Mouse (Mus musculus) kidney, adult 8-10 months (tissue): ENCODE measurements around the gene Msh4.

Source experiments
- DNase-seq, 2 experiments: peaks; one replicate each; pipeline ENCODE4 v3.0.0; 2022

The Msh4 gene

GRCm38 (mm10) chr3:153906136-153906871 lies at the start of gene Msh4:
TSS of gene Msh4 (minus strand) at chr3:153906138.
- no peak for DNase-seq

- no peak for DNase-seq
Observed at GRCm38 (mm10) chr3:153948176-153948575, 42.2 kb upstream of the Msh4 start.

GRCm38 (mm10) chr3:153947271-153947670 lies 41.3 kb upstream of the Msh4 start:
- no peak for DNase-seq

GRCm38 (mm10) chr3:153944335-153944990 lies 38.5 kb upstream of the Msh4 start, which contains the start of gene Acadm:
TSS of gene Acadm (minus strand) at chr3:153944632.
- DNase-seq: peak; percentile 99

- no peak for DNase-seq
Observed at GRCm38 (mm10) chr3:153943901-153944334, 38.0 kb upstream of the Msh4 start.

- no peak for DNase-seq
Observed at GRCm38 (mm10) chr3:153943003-153943640, 37.2 kb upstream of the Msh4 start.

GRCm38 (mm10) chr3:153941613-153942012 lies 35.7 kb upstream of the Msh4 start:
- DNase-seq: no peak

GRCm38 (mm10) chr3:153940486-153940885 lies 34.5 kb upstream of the Msh4 start:
- DNase-seq: no peak

- DNase-seq: no peak
Observed at GRCm38 (mm10) chr3:153940021-153940420, 34.1 kb upstream of the Msh4 start.

- peak; percentile 58 to 64 for DNase-seq
Observed at GRCm38 (mm10) chr3:153937116-153937810, 31.3 kb upstream of the Msh4 start.

GRCm38 (mm10) chr3:153935878-153936277 lies 29.9 kb upstream of the Msh4 start:
- no peak for DNase-seq

GRCm38 (mm10) chr3:153932461-153932860 lies 26.5 kb upstream of the Msh4 start:
- no peak for DNase-seq

- DNase-seq: no peak
Observed at GRCm38 (mm10) chr3:153929526-153929925, 23.6 kb upstream of the Msh4 start.

- DNase-seq: no peak
Observed at GRCm38 (mm10) chr3:153926333-153926732, 20.4 kb upstream of the Msh4 start.

GRCm38 (mm10) chr3:153921147-153921910 lies 15.4 kb upstream of the Msh4 start:
- DNase-seq: no peak

GRCm38 (mm10) chr3:153917200-153917599 lies 11.3 kb upstream of the Msh4 start:
- DNase-seq: no peak

- no peak for DNase-seq
Observed at GRCm38 (mm10) chr3:153913510-153914243, 7.7 kb upstream of the Msh4 start.

- peak; percentile 93 to 95 for DNase-seq
Observed at GRCm38 (mm10) chr3:153912546-153913509, 6.9 kb upstream of the Msh4 start, which contains the start of gene Rabggtb. TSS of gene Rabggtb (minus strand) at chr3:153913009.

- no peak for DNase-seq
Observed at GRCm38 (mm10) chr3:153911882-153912440, 6.0 kb upstream of the Msh4 start.
